Mouse (Mus musculus) kidney, adult 9 months (tissue): Measurements from ENCODE around the gene Pth1r.
"Not testable (repeated sequence)": the region's sequence is repeated elsewhere in the genome, so short reads cannot be mapped to it uniquely, and the experiment has no call there.

ENCODE experiments used
- DNase-seq: peaks from one replicate; pipeline ENCODE4 v3.0.0; 2022

Pth1r gene

DNA sequence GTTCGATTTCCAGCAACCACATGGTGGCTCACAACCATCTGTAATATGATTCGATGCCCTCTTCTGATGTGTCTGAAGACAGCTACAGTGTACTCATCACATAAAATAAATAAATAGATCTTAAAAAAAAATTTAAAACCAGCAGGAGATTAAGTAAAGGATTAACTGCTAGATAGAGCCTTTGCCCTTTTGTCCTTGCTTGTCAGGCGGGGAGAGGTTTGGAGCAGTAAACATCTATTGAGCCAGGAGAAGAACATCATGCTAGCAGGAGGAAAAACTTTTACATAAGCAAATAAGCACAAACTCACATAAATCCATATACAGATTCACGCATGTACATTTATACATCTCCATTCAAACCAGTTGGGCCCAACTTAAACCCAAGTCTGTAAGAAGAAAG, 34.4 kb downstream of the Pth1r start:
- peak; percentile 70 for DNase-seq

DNA sequence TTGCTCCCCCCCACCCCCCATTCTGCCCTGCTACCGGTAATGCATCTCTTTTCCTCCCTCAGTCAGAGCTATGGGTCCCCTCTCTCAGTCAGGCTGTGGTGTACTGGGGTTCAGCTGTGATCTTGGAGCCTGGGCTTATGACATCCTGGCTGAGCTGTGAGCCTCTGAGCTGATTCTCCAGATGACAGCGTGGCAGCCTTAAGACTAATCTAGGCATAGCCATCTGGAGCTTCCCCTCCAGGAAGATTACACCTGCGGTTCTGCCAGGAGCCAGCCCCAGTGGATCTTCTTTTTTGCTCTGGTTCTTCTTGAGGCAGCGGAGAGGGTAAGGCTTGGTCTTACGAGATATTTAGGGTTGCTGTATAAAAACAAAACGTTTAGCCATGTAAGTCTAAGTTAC, 34.9 kb downstream of the Pth1r start:
- DNase-seq, result no peak

DNA sequence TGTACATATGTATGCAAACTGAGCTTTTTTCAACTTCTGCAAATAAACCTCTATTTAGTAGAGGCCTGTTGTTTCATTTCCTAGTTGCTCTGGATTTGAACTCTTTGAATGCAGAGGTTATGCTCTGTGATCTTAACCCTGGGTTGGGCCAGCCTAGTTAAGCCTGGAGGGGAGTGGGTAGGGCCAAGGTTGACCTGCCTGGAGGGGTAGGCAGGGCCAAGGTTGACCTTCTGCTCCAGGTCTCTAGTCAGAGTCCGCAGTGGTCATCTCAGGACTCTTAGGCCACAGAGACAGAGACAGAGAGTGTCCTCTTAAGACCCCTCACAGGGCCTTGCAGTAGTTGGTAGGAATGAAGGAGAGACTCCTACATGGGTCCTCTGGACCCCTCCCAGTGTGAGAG, 35.4 kb downstream of the Pth1r start:
- peak; percentile 73 for DNase-seq

DNA sequence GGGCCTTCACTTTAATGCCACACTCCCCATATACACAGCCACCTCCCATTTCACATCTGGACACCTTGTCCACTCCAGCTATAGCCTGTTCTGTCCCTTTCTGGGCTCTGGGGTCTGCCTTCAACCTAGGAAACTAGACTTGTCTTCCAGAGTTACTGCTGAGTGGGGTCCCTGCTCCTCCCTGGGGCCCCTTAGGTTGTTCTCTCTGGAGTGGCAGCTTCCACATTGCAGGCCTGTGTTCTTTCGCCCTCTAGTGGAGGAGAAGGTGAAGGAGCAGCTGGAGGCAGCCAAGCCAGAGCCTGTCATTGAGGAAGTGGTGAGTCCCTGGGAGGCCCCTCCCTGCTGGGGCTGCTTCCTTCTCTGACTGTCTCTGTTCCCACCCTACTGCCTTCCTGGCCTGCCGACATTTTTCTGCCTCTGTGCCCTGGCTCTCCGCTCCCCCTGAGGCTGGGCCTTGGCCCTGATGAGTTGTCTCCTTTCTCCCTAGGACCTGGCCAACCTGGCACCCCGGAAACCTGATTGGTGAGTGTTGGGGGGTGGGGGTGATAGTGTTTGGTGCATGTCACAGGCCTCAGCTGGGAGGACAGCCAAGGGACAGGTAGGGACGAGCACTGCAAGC, 37.2 kb downstream of the Pth1r start:
- DNase-seq, result peak; percentile 92

DNA sequence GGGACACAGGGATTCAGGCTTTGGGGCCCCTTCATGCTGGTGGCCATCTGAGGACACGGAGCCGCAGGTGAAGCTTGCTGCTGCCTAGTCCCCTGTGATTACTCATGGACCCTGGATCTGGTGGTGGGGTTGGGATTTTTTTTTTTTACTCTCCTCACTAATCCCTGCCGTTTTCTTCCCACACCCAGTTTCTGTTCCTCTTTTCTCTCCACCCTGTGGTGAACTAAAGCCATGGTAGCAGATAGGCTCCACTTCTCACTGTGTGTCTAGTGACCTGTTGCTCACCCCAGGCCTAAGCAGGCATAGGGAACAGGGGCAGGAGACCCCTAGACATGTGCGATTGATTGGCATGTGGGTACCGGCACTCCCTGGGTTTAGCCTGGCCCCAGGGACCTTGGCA, 40.2 kb downstream of the Pth1r start:
- no peak for DNase-seq

DNA sequence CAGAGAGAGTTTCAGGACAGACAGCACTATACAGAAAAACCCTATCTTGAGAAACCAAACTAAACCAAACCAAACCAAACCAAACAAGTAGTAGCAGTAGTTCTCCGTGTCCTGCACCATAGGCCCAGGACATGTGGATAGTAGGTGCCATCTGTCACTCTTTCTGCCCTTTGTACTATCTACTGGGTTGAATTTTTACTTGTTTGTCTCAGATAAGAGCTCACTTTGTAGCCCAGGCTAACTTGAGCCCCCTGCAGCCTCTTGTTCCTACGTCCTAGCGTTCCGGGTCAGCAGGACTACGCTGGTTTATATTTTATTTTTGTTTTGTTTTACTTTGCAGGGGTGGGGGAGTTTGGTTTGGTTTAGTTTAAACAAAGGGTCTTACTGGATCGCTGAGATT, 43.0 kb downstream of the Pth1r start:
- no peak for DNase-seq

DNA sequence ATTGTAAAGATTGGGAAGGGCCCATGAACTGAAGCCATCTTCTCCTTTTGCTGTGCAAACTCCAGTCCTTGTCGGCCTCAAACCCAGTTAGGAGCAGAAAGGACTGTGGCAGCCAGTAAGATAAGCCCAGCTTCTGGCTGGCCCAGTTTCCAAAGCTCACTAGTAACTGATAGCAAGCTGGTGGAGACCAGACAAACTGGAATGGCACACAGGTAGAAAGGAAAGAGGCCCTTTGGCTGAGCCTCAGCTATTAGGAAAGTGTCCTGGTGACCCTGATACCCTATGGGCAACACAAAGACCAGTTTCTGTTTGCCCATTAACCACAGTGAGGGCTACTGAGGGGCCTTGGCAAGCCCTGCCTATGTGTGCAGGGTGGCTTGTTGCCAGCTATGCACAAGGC, 44.1 kb downstream of the Pth1r start:
- DNase-seq, result no peak

DNA sequence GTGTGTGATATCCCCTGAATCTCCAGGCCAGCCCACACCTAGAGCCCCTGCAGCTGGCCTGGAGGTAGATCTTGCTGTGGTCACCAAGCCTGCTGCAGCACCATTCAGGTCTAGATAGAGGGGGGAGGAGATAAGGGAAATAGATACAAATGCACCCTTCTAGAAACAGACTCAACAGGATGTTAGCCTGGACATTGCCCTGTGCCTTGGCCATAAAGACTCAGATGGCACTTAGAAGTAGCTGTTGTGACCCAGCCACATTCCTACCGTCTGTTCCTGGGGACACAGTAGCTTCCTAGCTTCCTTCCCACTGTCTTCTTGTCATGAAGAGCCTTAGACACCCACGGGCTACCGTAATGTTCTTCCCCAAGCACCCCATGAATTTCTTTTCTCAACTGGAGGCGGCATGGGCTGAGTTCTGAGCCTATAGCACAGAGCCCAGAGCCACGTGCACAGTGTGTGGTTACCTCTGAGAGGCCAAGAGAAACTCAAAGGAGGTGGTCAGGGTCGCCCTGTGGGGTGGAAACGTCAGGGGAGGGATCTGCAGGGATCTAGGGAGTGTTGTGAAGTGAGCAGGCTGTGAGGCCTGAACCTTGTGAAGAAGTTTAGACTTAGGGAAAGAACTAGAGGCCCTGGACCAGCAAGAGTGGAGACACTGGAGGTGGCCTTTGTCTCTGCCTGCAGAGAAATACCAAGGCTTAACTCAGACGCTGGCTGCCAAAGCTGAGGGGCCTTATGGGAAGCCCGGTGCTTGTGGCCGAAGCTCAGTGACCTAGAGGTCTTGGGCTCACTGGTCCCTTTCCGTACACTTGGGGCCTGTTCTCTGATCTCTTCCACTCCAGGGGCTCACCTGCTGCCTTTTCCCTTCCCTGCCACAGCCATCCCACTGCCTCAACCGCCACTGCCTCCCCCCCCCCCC, 45.6 kb downstream of the Pth1r start:
- DNase-seq, result peak; percentile 69

DNA sequence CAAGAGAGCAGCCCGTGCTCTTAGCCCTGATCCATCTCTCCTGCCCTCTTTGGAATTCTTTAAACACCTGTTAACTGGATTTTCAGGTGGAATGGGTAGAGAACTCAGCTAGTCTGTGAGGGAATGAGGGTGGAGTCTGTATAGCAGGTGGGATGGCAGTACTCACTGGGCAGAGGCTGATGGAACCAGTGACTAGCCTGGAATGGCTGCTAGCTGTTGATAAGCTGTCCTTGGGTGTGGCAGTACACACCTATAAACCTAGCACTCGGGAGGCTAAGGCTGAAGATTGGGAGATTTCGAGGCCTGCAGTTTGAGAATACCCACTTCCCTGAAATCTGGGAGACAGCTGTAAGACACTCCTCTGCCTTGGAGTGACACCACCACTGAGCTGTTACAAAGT, 47.4 kb downstream of the Pth1r start:
- no peak for DNase-seq

DNA sequence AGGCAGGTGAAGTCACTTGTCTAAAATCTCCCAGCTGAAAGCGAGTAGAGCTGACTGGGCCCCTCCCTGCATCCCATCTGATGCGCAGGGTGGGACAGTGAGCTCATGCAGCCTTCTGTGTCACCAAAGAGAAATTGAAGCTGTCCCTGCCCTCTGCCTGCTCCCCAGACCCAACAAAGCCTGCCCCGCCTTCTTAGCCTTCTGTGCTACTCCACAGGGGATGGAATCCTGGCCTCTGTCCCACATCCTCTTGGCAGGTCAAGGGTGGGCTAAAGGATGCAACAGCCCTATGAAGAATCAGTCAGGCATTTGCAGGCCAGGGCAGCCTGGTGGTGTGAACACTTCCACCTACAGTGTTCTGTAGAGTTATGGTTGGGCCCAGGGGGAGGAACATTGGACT, 49.5 kb downstream of the Pth1r start:
- DNase-seq, result no peak

DNA sequence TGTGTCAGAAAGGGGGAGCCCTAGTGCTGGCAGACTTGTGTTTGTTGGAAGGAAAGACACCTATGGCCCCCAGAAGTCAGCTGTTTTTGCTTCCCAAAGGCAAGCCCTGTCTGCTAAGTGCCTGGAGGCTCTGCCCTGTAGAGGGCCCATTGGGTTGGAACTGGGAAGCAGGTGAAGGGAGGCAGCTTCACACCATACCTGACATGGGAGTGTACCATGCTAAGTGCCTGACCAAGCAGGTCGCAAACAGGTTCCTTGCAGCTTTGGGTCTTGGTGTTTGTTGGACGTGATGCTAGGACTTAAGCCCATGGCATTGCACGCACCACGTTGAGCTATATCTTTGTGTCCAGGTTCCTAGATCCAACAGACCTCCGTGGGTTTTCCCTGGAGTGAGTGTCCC, 50.5 kb downstream of the Pth1r start:
- no peak for DNase-seq

DNA sequence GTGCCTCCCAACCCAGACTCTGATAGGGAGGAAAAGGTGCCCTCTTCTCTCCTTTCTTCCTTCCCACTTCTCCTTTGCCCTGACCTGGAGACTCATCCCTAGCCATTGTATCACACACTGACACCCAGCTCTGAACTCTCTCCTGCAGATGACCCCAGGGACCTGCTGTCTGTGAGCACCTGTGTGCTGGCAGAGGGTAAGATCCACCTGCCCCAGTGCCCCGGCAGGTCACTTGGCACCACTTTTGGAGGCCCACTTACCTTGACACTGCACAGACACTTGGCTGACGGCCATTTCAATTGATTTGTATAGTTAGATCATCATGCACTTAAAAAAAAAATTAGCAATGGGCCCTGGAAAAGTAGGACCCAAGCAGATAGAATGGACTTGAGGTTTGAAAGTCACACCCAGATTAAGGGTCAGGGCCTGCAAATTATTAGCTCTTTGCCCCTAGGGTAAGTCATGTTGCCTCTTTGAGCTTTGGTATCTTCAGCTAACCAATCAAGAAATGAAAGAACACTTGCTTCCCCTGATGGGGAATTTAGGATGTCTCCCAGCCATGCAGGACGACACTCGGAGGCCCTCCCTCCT, 51.7 kb downstream of the Pth1r start:
- peak; percentile 74 for DNase-seq

DNA sequence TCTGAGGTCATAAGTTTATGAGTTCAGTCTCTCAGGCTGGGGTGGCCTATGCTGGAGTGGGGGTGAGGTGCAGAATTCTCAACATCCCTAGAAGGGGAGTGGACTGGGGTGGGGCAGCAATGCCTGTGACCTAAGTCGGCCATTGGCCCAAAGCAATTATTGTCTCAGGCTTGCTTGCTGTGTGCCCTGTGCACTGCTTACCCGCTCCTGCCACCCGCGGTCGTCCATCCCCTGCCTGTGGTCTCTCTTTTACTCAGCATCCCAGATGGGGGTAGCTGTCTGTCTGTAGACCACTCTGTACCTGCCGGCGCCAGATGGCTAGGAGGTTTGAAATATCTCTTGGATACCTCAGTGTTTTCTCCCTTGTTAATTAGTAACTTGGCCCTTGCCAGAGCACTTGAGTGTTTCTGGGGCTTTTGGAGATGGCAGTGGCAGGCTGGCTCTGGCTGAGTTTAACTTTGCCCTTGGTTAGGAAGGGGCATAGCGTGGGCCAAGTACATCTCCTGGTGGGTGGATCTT, 57.6 kb downstream of the Pth1r start:
- DNase-seq, result peak; percentile 95

DNA sequence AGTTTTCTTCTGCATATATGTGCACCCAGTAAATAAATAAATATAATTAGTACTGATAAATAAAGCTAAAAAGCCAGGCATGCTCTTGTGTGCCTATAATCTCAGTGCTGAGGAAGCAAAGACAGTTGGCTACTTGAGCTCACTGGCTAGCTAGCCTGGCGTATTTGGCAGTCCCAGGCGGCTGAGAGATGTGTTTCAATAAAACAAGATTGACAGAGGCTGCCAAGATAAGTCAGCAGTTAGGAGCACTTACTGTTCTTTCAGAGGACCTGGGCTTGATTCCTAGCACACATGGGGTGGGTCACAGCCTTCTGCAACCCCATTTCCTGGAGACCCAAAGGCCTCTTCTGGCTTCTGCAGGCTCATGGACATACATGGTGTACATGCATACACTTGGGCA, 59.1 kb downstream of the Pth1r start:
- peak; percentile 57 for DNase-seq

DNA sequence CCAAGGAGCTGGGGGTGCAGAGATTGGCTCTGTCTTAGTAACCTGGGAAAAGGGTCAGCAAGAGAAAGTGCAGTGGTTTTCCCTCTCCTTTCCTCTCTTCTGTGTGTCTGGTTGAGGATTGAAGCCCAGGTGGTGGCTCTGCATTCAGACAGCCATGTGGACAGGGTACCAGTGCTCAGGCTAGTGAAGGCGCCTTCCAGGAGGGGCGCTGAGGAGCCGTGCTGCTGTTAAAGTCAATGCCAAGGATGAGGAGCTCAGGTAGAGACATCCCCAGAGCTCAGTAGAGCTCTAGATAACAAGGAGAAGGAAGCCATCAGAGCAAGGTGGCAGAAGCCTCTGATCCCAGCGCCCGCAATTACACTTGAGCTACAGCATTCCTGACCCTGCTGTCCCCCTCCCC, 59.9 kb downstream of the Pth1r start:
- DNase-seq, result no peak

DNA sequence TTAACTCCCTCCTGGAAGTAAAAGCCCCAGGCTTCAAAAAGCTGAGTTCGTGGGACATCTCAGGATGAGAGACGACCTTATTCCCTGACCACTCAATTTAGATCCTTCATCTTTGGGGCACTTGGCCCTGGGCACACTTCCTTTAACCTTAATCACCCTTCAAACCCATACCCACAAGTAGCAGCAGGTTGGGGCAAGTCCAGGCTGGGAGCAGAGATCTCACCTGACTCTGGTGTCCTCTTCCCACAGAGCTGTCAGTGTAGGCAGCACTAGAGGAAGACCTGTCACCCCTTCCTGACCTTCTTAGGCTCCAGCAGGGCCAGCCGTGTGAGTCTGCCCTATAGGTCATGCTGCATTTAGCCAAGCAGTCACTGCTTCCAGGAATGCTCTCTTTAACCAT, 60.5 kb downstream of the Pth1r start:
- no peak for DNase-seq

DNA sequence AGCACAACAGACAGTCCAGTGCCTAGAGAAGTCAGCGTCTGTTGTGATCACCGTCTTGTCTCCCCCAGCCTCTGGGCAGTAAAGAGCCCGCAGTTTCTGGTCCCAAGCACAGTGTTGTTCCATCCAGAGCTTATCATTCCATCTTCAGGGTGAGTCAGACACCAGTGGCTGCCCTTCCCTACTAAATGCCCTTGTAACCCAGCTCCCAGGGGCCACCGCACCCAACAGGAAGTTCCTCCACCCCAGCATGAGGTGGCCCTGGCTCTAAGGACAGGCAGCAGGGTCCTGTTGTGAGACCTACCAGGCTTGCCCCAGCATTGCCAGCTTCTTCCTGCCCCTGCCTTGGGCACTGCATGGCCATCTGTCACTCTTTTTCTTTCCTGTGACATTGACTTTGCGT, 61.4 kb downstream of the Pth1r start:
- no peak for DNase-seq

DNA sequence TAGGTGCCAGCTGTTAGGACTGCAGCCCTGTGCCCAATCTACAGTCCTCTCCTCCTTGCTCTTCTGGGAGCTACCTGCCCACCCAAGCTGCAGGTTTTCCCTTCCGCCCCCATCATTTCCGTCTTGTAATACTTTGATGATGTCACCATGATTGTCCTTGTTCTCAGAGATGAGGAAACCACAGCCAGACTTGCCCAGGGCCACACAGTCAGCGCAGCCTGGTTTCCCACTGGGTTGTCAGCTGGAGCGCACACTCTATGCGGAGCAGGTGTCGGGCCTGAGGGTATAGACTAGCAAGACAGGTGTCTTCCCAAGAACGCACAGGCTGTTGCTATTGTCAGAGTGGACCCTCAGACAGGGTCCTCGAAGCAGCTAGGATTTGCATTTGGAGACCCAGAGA, 61.8 kb downstream of the Pth1r start:
- DNase-seq, result no peak

DNA sequence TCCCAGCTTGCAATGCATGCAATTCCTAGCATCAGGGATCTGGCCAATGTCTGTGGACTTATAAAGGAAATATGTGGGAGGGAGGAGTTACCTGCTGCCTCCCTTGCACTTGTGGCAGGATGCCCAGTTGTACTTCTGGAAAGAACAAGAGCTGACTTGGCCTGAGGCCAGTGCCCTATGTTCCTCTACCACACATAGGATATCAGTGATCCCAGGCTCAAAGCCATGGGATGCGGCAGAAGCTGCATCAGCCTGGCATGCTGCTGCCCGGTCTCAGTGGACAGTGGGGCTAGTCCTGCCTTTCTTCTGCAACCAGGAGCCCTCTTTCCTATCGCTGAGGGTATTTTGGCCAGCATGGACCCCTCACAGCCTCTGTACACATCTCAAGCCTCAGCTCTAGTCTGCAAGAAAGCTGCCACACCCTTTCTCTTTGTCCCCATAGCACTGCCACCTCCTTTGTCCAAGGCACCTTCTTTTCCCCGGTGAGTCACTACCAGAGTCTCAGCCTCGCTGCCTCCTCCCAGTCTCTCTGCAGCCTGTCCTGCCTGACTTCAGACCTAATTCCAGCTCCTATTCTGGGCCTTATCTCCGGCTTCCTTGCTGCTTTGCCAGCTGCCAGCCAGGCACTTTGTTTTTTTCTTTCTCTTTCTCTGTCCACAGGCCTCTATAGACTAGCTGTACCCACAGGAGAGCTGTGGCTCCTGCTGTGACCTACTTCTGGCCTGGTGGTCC, 62.7 kb downstream of the Pth1r start:
- peak; percentile 94 for DNase-seq

DNA sequence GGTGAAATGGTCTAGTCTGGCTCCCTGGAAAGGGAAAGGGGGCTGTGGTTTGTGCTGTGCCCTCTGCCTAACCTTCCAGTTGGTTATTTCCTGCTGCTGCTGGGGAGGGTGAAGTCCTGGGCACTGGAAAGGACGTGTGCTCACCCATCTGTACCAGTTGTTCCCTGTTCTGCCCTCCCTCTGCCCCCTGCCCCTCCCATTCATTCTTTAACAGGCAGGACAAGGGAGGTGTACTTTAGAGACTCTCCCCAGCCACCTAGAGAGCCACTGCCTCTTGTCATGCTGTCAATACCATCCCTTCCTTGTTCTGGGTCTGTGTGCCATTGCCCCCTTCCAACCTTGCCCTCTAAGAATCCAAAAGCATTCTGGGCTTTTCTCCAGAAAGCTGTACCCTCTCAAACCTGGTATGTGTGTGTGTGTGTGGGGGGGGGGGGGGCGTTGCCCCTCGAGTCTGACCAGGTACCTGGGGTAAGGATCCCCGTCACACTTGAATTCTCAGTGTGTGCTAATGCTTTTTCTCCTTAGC, 63.3 kb downstream of the Pth1r start:
- DNase-seq, result peak; percentile 90

DNA sequence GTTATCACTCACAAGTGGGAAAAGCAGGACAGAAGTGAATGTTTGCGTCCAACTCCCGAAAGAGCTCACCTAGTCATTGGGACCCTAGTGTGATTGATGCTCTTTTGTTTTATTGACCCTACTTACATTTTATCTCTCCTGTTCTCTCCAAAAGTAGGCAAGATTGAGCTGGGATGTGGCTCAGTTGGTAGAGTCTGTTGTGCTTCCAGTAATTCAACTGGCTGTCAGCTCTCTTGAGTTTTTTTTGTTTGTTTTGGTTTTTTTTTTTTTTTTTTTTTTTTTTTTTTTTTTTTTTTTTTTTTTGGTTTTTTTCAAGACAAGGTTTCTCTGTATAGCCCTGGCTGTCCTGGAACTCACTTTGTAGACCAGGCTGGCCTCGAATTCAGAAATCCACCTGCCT, 64.2 kb downstream of the Pth1r start:
- not testable (repeated sequence) for DNase-seq

DNA sequence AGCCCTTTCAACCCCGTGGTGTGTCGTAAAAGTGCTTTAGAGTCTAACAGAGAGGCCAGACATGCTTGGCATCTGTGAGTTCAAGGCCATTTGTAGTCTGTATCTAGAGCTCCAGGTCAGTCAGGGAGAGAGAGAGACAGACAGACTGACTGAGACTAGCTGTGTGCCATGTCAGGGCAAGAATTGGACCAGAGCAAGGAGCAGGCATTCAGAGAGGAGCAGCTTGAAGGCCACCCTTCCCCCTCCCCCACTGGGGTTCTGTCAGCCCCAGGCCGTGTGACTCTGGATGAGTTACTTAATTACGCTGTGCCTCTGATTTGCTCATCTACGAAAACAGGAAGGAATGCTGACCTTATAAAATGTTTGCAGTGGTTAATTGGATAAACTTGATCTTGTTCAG, 64.7 kb downstream of the Pth1r start:
- peak; percentile 79 for DNase-seq

DNA sequence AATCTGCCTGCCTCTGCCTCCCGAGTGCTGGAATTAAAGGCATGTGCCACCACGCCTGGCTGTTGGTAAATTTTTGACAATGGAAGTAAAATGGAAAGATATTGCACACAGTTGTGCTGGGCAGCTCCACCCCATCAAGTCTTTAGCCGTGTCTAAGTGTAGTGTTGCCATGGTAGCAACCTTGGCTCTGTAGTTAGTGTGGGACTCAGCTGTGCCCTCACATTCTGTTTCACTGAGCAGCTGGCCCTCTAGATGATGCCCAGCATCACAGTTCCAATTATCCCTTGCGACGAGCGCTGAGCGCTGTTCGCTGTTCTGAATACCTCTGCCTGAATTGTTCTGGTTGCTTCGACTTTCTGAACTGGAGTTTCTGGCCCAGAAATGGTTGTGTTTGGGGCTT, 65.1 kb downstream of the Pth1r start:
- no peak for DNase-seq
